Mouse (Mus musculus) ovary, postnatal 36 days (tissue): ENCODE results near the gene Cyp4f14.

Source experiments
- DNase-seq: peaks from one replicate; pipeline ENCODE4 v3.0.0; 2022; ENCODE audit warnings: low spot score, mixed read lengths

Gene Cyp4f14

DNA sequence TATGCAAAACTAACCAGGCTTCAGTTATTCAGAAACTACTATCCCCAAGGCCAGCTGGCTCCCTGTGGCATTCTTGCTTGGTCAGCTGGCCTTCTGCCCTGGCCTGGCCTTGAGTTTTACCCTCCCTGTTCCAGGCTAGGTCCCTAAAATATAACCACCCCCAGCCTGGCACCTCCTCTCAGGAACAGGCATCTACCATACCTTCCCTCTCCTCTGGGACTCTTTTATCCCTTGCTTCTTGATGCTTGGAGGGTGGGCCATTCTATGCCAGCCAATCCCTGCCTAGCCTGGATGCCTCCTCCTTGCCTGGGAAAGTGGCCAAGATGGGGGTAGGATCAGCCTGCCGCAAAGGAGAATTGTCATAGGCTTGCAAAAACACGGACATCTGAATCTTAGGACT, at the start of gene Cyp4f14:
Gene Cyp4f14, minus strand, starts transcription at position 212 of the 400 bp plus-strand sequence.
- DNase-seq: peak; percentile 61

DNA sequence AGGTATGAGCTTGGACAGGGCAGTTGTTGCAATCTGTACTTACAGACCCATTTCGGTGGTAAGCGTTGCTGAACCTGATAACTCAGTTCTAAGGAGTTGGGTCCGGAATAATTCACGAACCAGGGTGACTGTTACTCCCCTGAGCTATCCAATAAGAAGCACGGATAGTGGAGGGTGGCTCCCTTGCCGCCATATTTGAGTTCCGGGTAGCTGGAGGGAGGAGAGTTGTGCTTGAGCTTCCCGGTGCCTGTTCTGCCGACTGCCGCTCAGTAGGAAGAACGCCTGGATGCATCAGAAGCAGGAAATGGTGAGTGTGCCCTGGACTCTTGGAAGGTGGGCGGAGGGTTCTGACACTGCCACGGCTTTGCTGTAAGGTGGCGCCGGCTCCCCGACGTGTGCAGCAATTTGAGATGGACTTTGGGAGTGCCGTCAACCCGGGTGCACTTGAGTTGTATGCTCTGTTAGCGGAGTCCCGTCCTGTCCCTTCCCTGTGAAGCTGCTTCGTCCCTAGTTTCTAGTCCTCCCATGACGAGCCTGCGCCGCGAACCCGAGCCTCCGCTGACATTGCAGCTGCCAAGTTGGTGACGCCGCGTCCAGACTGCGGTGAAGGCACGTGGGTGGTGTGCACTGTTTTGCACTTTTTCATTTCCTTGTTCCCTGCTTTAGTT, 48.6 kb upstream of the Cyp4f14 start, which contains the start of gene Zfp472:
Gene Zfp472, plus strand, starts transcription at position 192 of the 668 bp plus-strand sequence.
- DNase-seq: peak; percentile 80

DNA sequence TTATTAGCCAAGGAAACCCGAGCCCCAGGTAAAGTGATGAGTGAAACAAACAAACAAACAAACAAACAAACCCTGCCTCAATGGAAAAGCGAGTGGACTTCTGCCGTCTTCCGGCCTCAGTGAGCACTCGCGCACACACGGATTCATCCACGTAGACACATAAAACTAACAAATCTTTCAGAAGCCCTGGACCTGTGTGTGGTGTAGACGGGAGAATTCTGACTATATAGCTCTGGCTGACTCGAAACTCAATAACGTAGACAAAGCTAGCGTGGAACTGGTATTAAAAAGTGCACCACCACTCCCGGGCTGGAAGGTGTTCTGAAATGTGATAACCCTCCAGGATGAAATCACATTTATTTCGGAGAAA, 48.1 kb upstream of the Cyp4f14 start:
- no peak for DNase-seq

DNA sequence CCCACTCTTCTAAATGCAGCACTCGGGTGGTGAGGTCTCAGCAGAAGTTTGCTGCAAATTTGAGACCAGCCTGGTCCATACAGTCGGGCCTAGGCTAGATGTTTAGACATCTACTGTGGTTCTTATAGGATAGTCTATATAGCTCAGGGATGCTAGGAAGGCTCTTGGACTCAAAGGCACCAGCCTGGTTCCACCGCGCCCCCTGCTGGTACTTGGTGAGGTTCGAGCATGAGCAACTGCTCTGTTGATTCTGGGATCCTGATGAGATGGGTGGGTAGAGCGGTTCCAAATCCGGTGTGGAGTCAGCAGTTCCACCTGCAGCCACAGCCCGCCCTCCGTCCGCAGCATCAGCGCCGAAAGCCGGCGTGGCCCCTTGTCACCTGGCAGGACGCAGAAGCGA, 34.3 kb upstream of the Cyp4f14 start:
- peak; percentile 79 for DNase-seq

DNA sequence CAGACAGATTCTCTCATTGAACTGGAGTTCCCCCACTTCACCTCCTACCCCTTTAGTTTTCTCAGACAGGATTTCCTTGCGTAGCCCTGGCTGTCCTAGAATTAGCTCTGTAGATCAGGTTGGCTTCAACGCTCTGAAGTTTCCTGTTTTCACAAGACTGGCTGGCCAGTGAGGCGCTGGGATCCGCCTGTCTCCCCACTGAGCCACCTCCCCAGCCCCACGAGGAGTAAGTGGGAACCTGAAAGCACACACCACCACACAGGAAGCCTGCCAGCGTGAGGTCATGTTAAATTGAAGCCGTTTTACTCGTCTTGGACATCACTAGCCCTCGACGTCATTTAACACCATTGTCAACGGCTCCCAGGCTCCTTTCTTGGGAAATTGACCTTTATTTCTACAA, 33.9 kb upstream of the Cyp4f14 start:
- no peak for DNase-seq

DNA sequence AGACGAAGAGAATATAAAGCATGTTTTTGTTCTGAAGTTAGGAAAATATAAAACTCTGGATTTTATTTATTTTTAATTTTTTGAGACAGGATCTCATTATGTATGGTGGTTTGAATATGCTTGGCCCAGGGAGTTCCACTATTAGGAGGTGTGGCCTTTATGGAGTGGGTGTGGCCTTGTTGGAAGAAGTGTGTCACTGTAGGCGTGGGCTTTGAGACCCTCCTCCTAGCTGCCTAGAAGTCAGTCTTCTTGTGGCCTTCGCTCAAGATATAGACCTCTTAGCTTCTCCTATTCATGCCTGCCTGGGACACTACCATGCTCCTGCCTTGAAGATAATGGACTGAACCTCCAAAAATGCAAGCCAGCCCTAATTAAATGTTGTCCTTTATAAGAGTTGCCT, 33.0 kb upstream of the Cyp4f14 start:
- DNase-seq: no peak

DNA sequence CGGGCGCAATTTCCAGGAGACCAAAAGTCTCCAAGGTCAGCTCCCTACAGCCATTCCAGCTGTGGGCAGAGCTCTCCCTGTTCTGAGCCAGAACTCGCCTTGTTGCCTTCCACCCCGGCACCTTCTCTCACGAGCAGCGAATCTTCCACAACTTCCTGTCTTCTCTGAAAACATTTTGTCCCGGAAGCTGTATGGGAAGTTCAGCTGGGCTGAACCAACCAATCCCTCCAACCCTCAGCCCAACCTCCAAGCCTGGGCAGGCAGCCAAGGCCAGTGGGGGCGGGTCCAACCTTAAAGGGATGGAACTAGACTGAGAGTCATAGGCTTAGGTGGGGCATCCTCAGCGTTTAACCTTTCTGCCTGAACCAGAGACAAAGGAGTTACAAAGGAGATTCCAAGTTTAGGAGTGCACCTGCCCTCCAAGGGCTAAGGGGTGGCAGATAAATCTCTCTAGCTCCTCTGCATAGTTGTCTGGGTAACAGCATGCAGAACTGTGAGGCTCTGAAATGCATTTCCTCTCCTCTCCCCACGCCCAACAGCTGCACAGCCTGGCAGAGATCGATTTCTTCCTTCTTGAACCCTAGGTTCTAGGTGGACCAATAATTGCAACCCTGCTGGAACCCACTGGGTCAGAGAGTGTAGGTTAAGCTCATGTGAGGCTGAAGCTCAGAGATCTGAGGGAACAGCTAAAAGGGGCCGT, 30.2 kb upstream of the Cyp4f14 start, which contains the start of gene Cyp4f13:
Gene Cyp4f13, minus strand, starts transcription at position 188 of the 700 bp plus-strand sequence.
- peak; percentile 98 for DNase-seq

DNA sequence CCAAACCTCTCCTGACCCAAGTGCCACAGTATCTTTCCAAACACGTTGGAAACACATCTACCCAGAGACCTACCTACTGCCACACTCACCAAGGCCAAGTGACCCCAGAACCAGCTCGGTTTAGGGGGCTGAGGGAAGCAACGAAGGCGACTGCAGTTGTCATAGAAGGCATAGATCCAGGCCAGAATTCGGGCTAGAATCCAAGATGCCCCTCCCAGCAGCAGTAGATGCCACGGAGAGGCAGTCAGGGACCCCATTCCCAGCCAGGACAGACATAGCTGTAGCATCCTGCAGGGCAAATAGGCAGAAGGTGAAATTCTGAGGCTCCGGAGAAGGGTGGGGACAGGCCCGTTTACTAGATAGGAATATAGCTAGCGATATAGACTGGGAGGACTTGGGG, 29.6 kb upstream of the Cyp4f14 start:
- DNase-seq: no peak

DNA sequence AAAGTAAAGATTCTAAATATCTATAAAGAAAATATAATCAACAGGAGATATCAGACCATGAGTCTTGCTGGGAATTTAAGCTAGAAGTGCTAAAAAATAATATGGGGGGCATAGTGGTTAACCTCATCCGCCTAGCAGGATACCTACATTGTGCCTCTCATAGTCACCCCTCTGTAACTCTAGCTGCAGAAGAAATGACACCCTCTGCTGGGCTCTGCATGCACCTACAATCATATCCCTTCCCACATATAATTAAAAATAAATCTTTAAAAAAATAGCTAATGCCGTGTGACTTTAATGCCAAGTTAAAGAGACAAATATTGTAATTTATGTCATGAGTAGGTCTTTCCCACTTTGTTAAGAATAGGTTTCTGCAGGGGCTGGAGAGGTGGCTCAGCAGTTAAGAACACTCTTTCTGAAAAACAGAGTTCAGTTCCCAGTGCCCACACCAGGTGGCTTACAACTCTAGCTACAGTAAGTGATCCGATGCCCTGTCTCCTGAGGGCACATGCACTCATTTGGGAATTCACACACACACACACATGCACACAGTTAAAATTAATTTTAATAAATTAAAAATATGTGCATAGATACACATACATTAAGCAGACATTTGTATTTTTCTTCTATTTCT, 27.4 kb upstream of the Cyp4f14 start:
- no peak for DNase-seq

DNA sequence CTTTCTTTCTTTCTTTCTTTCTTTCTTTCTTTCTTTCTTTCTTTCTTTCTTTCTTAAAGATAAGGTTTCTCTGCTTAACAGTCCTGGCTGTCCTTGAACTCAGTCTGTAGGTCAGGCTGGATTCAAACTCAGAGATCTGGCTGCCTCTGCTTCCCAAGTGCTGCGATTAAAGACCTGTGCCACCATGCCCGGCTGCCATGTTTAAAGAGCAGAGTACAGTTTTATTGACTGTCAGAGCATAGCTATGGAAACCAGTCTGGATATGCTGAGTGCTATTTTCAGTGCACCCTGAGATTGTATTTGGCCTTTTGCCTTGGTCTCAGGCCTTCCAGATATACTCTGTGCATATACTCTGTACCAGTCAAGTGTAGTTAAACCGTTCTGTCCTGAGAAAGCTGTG, 26.5 kb upstream of the Cyp4f14 start:
- no peak for DNase-seq

DNA sequence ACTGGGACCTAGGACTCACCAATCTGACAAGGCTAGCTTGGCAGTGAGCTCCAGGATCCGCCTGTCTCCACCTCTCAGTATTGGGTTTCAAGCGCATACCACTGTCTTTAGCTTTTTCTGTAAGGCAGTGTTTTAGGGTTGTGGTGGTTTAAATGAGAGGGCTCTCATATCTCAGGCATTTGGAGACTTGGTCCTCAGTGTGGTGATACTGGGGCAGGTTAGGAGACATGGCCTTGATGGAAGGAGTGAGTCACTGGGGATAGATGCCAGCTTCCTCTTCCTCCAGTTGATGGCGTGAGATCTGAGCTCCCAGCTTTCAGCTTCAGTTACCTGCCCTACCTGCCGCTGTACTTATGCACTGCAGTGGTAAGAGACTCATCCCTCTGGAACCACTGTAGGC, 22.7 kb upstream of the Cyp4f14 start:
- DNase-seq: no peak

DNA sequence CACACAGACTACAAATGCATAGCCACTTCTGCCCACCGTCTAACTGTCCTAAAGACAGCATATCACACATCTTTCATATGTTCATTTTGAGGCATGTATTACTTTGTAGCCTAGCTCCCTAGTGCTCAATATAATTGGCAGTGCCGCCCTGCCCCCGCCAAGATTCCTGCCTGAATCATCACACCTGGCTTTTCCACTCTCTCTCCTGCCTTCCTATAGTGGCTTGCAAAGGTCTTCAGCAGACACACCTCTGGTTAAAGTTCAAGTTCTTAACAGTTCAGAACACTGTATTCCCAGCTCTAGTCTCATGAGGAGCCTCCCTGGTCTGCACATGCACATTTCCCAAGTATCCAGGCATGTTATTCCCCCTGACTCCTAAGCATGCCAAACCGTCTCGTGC, 10.7 kb upstream of the Cyp4f14 start:
- DNase-seq: no peak

DNA sequence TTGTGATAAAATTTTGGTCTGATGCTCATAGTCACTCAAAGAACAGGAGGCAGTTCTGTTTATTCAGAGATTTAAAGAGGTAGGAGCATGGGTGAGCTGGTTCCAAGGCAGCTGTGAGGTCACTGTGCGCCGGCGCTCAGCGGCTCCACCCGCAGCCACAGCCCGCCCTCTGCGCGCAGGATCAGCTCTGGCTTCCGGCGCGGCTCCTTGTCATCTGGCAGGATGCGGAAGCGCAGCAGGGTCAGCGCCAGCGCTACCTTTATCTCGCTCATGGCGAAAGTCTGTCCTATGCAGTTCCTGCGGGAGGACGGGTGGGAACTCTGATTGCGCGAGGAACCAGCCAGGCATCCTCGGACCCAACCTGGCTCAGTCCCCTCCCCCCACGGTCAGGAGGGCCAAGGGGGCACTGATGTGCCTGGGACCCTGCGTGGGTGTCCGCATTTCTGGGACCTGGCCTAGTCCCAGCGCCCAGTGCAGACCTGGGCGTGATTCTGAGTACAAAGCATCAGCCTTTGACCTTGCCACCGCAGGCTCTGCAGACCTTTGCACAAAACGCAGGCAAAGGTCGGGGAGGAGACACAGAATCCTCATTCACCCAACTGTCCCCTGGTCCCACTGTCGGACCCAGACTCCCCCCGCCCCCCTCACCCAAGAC, 7.6 kb upstream of the Cyp4f14 start:
- peak; percentile 69 for DNase-seq

DNA sequence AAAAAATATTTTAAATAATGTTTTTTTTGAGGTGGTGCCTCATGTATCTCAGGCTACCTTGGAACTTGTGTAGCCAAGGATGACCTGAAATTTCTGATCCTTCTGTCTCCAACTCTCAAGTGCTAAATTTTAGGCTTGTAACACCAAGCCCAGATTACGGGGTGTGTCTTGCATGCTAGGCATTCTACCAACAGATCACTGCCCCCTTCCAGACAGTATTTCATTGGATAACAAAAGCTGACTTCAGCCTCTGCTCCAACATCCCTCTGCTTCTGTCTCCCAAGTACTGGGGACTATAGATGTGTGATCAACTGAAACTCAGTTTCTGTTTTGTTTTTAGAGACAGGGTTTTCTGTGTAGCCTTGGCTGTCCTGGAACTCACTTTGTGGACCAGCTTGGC, 6.5 kb upstream of the Cyp4f14 start:
- DNase-seq: no peak

DNA sequence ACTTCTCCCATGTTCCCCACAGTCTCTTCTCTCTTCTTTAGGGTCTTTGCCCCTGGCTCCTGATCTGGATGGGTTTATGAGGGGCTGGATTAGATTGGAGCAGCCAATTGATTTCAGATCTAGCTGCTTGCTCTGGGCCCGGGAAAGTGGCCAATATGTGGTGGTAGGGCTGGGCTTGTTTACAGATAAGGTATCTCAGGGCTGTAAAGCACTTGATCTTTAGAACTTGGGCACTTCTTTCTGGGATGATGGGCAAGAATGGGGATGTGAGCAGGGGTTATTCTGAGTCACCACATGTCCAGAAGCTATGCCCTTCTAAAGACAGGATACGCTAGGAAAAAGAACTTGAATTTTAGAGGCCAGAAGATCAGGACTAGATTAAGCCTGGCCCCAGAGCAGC, 2.0 kb upstream of the Cyp4f14 start:
- DNase-seq: no peak

DNA sequence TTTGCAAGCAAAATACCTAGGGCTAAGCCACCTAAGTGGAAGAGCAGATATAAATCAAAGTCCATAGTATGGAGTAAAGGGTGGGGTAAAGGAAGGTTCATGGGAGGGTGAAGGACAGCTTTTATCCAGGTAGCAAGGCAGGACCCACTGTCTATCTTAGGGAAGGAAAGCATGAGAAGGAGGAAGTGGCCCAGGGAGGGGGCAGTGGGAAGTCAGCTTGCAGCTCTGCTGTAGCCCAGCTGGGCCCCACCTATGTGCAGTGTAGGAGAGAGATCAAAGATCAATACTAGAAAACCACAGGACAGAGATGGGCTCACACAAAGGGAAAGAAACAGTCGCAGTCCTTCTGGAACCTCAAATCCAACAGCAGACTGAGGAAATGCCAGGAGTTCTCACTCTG, 1.1 kb downstream of the Cyp4f14 start:
- no peak for DNase-seq

DNA sequence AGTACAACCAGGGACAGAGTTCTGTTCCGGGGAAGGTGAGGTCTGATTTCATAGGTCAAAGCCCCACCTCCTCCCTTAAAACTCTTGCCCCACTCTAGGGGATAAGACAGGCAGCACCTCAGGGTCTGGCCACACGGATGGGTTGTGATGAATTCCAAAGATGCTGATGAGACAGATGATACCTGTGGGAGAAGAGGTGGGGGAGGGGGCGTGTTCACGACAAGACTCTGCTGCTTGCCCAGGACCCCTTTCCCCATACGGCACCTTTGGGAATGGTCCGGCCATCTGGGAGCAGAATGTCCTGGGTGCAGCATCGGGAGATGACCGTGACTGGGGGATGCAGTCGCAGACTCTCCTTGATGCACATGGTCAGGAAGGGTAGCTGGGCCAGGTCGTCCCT, 11.0 kb downstream of the Cyp4f14 start:
- DNase-seq: no peak

DNA sequence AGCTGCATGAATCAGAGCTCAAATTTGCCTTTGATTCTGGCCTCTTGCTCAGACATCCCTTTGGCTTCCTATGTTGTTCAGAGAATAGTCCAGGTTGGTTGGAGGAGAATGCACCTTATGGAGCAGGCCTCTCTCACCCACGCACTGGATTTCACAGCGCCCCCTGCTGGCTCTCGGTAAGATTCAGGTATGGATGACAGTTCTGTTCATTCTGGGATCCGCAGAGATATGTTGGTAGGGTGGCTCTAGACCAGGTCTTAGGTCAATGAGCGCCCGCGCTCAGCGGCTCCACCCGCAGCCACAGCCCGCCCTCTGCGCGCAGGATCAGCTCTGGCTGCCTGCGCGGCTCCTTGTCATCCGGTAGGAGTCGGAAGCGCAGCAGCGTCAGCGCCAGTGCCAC, 11.9 kb downstream of the Cyp4f14 start:
- peak; percentile 41 for DNase-seq

DNA sequence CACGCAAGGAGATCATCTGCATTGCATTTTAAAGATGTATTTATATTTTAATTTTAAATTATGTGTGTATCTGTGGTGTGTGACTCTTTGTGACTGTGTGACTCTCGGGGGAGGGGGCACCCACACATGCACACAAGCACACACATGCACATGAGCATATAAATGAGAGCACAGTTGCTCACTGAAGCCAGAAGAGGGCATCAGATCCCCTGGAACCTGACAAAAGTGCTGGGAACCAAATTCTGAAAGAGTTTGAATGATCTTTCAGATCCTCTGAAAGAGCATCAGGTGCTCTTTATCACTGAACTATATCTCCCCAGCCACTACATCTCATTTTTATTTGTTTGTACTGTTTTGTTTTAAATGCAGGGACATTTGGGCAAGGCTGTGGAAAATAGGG, 12.7 kb downstream of the Cyp4f14 start:
- no peak for DNase-seq

DNA sequence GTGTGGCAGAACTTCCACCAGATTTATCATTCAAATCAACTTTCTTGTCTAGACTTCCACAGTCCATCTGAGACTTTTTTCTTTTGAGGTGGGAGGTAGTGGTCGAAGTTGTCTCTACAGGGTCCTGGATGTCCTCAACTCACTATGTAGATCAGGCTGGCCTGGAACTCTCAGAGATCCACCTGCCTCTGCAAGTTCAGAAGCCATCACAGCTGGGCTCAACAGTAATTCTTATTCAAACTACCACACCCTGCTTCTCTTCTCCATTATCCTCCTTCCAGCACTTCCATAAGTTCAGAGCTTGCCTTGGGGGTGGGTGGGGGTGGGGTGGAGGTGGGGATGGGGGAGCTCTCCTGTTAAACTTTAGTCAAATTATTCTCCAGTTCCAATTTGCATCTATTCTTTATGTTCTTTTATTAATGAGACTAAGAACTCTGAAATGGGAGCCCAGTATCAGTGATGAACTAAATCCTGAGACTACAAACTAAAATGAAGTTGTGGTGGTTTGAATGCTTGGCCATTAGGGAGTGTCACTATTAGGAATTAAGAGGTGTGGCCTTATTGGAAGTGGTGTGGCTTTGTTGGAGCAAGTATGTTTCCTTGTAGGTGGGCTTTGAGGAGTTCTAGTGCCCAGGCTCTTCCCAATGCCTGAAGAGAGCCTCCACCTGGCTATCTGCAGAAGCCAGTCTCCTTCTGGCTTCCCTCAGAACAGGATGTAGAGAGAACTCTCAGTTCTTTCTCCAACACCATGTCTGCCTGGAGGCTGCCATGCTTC, 15.2 kb downstream of the Cyp4f14 start:
- DNase-seq: no peak

DNA sequence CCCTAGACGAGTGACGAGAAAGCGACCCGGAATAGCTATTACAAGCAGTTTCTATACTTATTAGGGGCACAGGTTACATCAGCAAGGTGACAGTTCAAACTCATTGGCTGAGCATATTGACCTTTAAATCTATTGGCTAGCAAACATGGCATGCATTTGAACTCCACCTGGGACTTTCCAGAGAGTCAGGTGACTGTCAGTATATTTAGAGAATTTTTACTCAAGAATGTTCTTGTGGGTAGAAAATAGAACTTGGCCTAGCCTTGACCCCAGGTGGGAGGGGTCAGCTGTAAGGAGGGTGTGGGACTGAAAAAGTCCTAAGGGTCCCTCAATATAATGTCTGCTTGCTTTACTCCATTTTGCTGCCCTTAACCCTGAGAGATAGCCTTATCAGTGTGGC, 21.7 kb downstream of the Cyp4f14 start:
- no peak for DNase-seq

DNA sequence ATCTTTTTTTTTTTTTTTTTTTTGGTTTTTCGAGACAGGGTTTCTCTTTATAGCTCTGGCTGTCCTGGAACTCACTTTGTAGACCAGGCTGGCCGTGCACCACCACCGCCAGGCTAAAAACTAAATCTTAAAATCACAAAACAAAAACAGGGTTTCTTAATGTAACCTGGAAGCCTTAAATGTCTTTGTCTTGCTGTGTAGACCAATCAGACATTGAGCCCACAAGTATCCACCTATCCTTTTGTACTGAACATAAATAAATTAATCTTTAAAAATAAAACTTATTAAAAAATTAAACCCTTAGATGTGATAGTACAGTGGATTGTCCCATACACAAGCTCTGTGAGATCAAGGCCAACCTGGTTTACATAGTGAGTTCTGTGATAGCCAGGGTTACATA, 23.2 kb downstream of the Cyp4f14 start:
- DNase-seq: no peak
